Mouse (Mus musculus) T-cell, adult 2 months (primary cell): ENCODE results near the gene Ces2g.

Experiments
- DNase-seq: peaks from one replicate; pipeline ENCODE4 v3.0.0; 2022; ENCODE audit warnings: low spot score

The Ces2g gene

GRCm38 (mm10) chr8:104961537-104961961 is at the start of gene Ces2g:
Gene Ces2g, plus strand, starts transcription at chr8:104961718.
- DNase-seq: no peak

GRCm38 (mm10) chr8:104925972-104926596 is 35.4 kb upstream of the Ces2g start, which contains the start of gene Ces2e:
Gene Ces2e, plus strand, starts transcription at chr8:104926260.
- no peak for DNase-seq

- no peak for DNase-seq
These were observed 34.2 kb upstream of the Ces2g start for GRCm38 (mm10) chr8:104927301-104927700.

GRCm38 (mm10) chr8:104944665-104945064 is 16.9 kb upstream of the Ces2g start:
- no peak for DNase-seq

GRCm38 (mm10) chr8:104947056-104947455 is 14.5 kb upstream of the Ces2g start, which contains the start of gene Ces2f:
Gene Ces2f, plus strand, starts transcription at chr8:104947356.
- no peak for DNase-seq

GRCm38 (mm10) chr8:104949031-104949430 is 12.5 kb upstream of the Ces2g start:
- no peak for DNase-seq

- no peak for DNase-seq
These were observed 847 bp downstream of the Ces2g start for GRCm38 (mm10) chr8:104962229-104962901.

GRCm38 (mm10) chr8:104963375-104963894 is 1.9 kb downstream of the Ces2g start:
- no peak for DNase-seq

- DNase-seq: no peak
These were observed 22.6 kb downstream of the Ces2g start for GRCm38 (mm10) chr8:104984126-104984525.

- no peak for DNase-seq
These were observed 23.4 kb downstream of the Ces2g start for GRCm38 (mm10) chr8:104984942-104985341.

- DNase-seq: no peak
These were observed 36.7 kb downstream of the Ces2g start for GRCm38 (mm10) chr8:104998191-104998590.

GRCm38 (mm10) chr8:104999183-104999582 is 37.7 kb downstream of the Ces2g start:
- DNase-seq: no peak

- DNase-seq: no peak
These were observed 39.1 kb downstream of the Ces2g start, which contains the start of gene Ces2h for GRCm38 (mm10) chr8:105000586-105000985. Gene Ces2h, plus strand, starts transcription at chr8:105000853.

- DNase-seq: no peak
These were observed 48.5 kb downstream of the Ces2g start for GRCm38 (mm10) chr8:105010000-105010399.

- DNase-seq: no peak
These were observed 49.6 kb downstream of the Ces2g start for GRCm38 (mm10) chr8:105011136-105011535.

GRCm38 (mm10) chr8:105014391-105014790 is 52.9 kb downstream of the Ces2g start:
- no peak for DNase-seq
